Comparison of ENCODE assay signal across 8 mouse cellular contexts in the genomic region with DNA sequence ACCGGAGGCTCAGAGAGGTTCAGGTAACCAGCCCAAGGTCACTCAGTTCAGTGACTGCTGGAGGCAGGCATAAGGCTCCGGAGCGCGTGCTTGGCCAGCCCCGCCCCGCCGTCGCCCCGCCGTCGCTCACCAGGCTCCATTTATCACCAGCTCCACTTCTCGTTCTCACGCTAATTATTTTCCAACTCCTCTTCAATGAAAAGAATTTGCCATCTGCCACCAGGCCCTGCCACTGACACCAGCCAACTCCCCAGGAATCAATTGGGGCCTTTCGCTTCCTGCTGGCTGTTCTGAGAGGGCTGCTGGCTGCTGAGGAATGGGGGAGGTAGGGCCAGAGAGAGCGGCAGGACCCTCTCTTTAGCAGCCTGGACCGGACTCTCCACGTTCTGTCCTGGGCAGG. TPM values are rescaled to one million over a fixed set of nuclear protein-coding genes. Genes with fewer than 3 reads are reported as not detected.
DNase-seq lines count a peak whose midpoint lies in the region; ATAC-seq lines count a peak whose summit lies in the region.

No protein-coding gene starts in this region.

- peak overlapping the region; percentile 1; the same call in 1 of the 2 replicates for H3K4me2 ChIP-seq in hindbrain, embryonic 15.5 days
- H3K4me2 ChIP-seq in limb, embryonic 12.5 days = peak overlapping the region; percentile 26
- H3K4me2 ChIP-seq in stomach, embryonic 15.5 days = peak overlapping the region; percentile 40

- H3K27ac ChIP-seq in hindbrain, embryonic 15.5 days (replicated peaks) = 0 out of 2 replicates have a peak overlapping the region, but pooled peaks have one; percentile 17
- H3K27ac ChIP-seq in limb, embryonic 12.5 days = no peak overlapping the region; the same call in 1 of the 2 replicates
- H3K27ac ChIP-seq in stomach, embryonic 15.5 days = peak overlapping the region; percentile 93

- peak; percentile 25; the same call in 1 of the 2 replicates for ATAC-seq in hindbrain, embryonic 15.5 days (ENCODE audit: low FRiP score, low read depth)
- no peak for ATAC-seq in limb, embryonic 12.5 days (ENCODE audit: insufficient number of reproducible peaks, insufficient read depth, low FRiP score, low TSS enrichment, low read depth)
- ATAC-seq in stomach, embryonic 15.5 days (ENCODE audit: insufficient read depth, low FRiP score, low read depth) = peak; percentile 32; the same call in 1 of the 2 replicates

- no peak overlapping the region for H3K4me3 ChIP-seq in hindbrain, embryonic 15.5 days
- H3K4me3 ChIP-seq in limb, embryonic 12.5 days (replicated peaks) = no peak overlapping the region
- H3K4me3 ChIP-seq in stomach, embryonic 15.5 days (replicated peaks) = no peak overlapping the region

- H3K36me3 ChIP-seq in hindbrain, embryonic 15.5 days = no peaks in the 10 kb centered on the region
- no peaks in the 10 kb centered on the region for H3K36me3 ChIP-seq in limb, embryonic 12.5 days
- no peaks in the 10 kb centered on the region for H3K36me3 ChIP-seq in stomach, embryonic 15.5 days

- peaks cover 44% of the 10 kb centered on the region for H3K27me3 ChIP-seq in hindbrain, embryonic 15.5 days
- peaks cover 47% of the 10 kb centered on the region for H3K27me3 ChIP-seq in limb, embryonic 12.5 days
- no peaks in the 10 kb centered on the region for H3K27me3 ChIP-seq in stomach, embryonic 15.5 days (replicated peaks)

- peak; percentile 59 for DNase-seq in left cerebral cortex, postnatal 4 days
- no peak for DNase-seq in left cerebral cortex, adult 9 months (ENCODE audit: low spot score in 2 of 2)
- peak; percentile 42 for DNase-seq in cerebellum, adult 9-11 months
- no peak for DNase-seq in frontal cortex, postnatal 25 days (ENCODE audit: low spot score in 2 of 2)
- DNase-seq in urinary bladder, postnatal 25 days (ENCODE audit: low spot score) = no peak

- intact Hi-C loops in left cerebral cortex, postnatal 4 days (cut with DNase I) = no loop called here

- no peaks in the 10 kb centered on the region for H3K9me3 ChIP-seq in hindbrain, embryonic 15.5 days
- H3K9me3 ChIP-seq in limb, embryonic 12.5 days = no peaks in the 10 kb centered on the region
- no peaks in the 10 kb centered on the region for H3K9me3 ChIP-seq in stomach, embryonic 15.5 days

- WGBS in hindbrain, embryonic 15.5 days = 3% methylated on average over 17 of the region's 17 CpGs
- 3% methylated on average over 17 of the region's 17 CpGs for WGBS in limb, embryonic 12.5 days
- 21% methylated on average over 17 of the region's 17 CpGs for WGBS in stomach, embryonic 15.5 days

- no peak overlapping the region for H3K9ac ChIP-seq in hindbrain, embryonic 15.5 days
- H3K9ac ChIP-seq in limb, embryonic 12.5 days (replicated peaks) = no peak overlapping the region
- peak overlapping the region; percentile 22; the same call in 1 of the 2 replicates for H3K9ac ChIP-seq in stomach, embryonic 15.5 days

- H3K4me1 ChIP-seq in hindbrain, embryonic 15.5 days (replicated peaks) = peaks cover 45% of the 10 kb centered on the region
- H3K4me1 ChIP-seq in limb, embryonic 12.5 days (replicated peaks) = peaks cover 70% of the 10 kb centered on the region
- peaks cover 57% of the 10 kb centered on the region for H3K4me1 ChIP-seq in stomach, embryonic 15.5 days

RNA-seq across cellular contexts. Expression of gene Dagla, which starts 27.3 kb away (rescaled TPM):
- 10 to 100 TPM; 44.1 to 44.6 TPM for total RNA-seq in left cerebral cortex, postnatal 4 days (2021)
- polyA plus RNA-seq in hindbrain, embryonic 15.5 days (2015; fragmentation: Nextera tagmentation; extraction: Ambion mirVana) = 11.3 and 14.3 TPM in 2 replicates
- polyA plus RNA-seq in limb, embryonic 12.5 days (2016; fragmentation: Nextera tagmentation; extraction: Ambion mirVana) = 1.8 and 2.4 TPM in 2 replicates
- 3.3 and 3.7 TPM in 2 replicates for polyA plus RNA-seq in stomach, embryonic 15.5 days (2015; fragmentation: Nextera tagmentation; extraction: Ambion mirVana)

RNA-seq across cellular contexts. Expression of gene Myrf, which starts 36.8 kb away (rescaled TPM):
- total RNA-seq in left cerebral cortex, postnatal 4 days (2021) = 1 to 10 TPM; 1.6 to 1.8 TPM
- 0.76 and 0.92 TPM in 2 replicates for polyA plus RNA-seq in hindbrain, embryonic 15.5 days (2015; fragmentation: Nextera tagmentation; extraction: Ambion mirVana)
- polyA plus RNA-seq in limb, embryonic 12.5 days (2016; fragmentation: Nextera tagmentation; extraction: Ambion mirVana) = 2.6 and 2.7 TPM in 2 replicates
- polyA plus RNA-seq in stomach, embryonic 15.5 days (2015; fragmentation: Nextera tagmentation; extraction: Ambion mirVana) = 17.5 and 17.8 TPM in 2 replicates

Comparison
In these comparisons a context has a peak if more than half of its experiments do, and no peak if none do; other contexts are left out.
1. DNase-seq: peak in left cerebral cortex, postnatal 4 days (single experiment) and cerebellum, adult 9-11 months (single experiment); none in left cerebral cortex, adult 9 months (0 of 2), frontal cortex, postnatal 25 days (0 of 2) and urinary bladder, postnatal 25 days (single experiment).
2. Peak in every context shown above with its lines, with median percentiles within 50 percentile points of each other: H3K4me2 ChIP-seq.